Mouse (Mus musculus) heart, adult 11 months (tissue): Measurements from ENCODE around the gene Pdlim5.
"Not testable (repeated sequence)": the region's sequence is repeated elsewhere in the genome, so short reads cannot be mapped to it uniquely, and the experiment has no call there.

Source experiments
- DNase-seq: peaks from one replicate; pipeline ENCODE4 v3.0.0; 2022

Pdlim5 gene

GRCm38 (mm10) chr3:142395520-142396193 lies at the start of gene Pdlim5:
Gene Pdlim5, minus strand, starts transcription at chr3:142395696.
- DNase-seq, result peak; percentile 100

GRCm38 (mm10) chr3:142443710-142444043 lies 48.2 kb upstream of the Pdlim5 start:
- DNase-seq, result no peak

GRCm38 (mm10) chr3:142443006-142443709 lies 47.7 kb upstream of the Pdlim5 start:
- peak; percentile 98 for DNase-seq

GRCm38 (mm10) chr3:142442161-142442560 lies 46.7 kb upstream of the Pdlim5 start:
- DNase-seq, result peak; percentile 92

GRCm38 (mm10) chr3:142441142-142441541 lies 45.6 kb upstream of the Pdlim5 start:
- DNase-seq, result no peak

GRCm38 (mm10) chr3:142440191-142440590 lies 44.7 kb upstream of the Pdlim5 start:
- peak; percentile 87 for DNase-seq

GRCm38 (mm10) chr3:142439591-142440093 lies 44.1 kb upstream of the Pdlim5 start:
- peak; percentile 98 for DNase-seq

GRCm38 (mm10) chr3:142438630-142439029 lies 43.1 kb upstream of the Pdlim5 start:
- DNase-seq, result not testable (repeated sequence)

GRCm38 (mm10) chr3:142436824-142437223 lies 41.3 kb upstream of the Pdlim5 start:
- no peak for DNase-seq

GRCm38 (mm10) chr3:142436212-142436611 lies 40.7 kb upstream of the Pdlim5 start:
- DNase-seq, result no peak

- DNase-seq, result no peak
These were observed 39.3 kb upstream of the Pdlim5 start for GRCm38 (mm10) chr3:142434786-142435168.

- DNase-seq, result peak; percentile 87
These were observed 38.8 kb upstream of the Pdlim5 start for GRCm38 (mm10) chr3:142434127-142434785.

- no peak for DNase-seq
These were observed 36.0 kb upstream of the Pdlim5 start for GRCm38 (mm10) chr3:142431481-142431880.

GRCm38 (mm10) chr3:142430048-142430447 lies 34.6 kb upstream of the Pdlim5 start:
- DNase-seq, result no peak

GRCm38 (mm10) chr3:142426806-142427205 lies 31.3 kb upstream of the Pdlim5 start:
- no peak for DNase-seq

- peak; percentile 89 for DNase-seq
These were observed 28.6 kb upstream of the Pdlim5 start for GRCm38 (mm10) chr3:142424134-142424533.

- peak; percentile 87 for DNase-seq
These were observed 28.0 kb upstream of the Pdlim5 start for GRCm38 (mm10) chr3:142423501-142423917.

GRCm38 (mm10) chr3:142422229-142422628 lies 26.7 kb upstream of the Pdlim5 start:
- peak; percentile 93 for DNase-seq

- DNase-seq, result peak; percentile 91
These were observed 26.0 kb upstream of the Pdlim5 start for GRCm38 (mm10) chr3:142421470-142421869.

GRCm38 (mm10) chr3:142417996-142418395 lies 22.5 kb upstream of the Pdlim5 start:
- DNase-seq, result peak; percentile 72

GRCm38 (mm10) chr3:142413345-142413885 lies 17.9 kb upstream of the Pdlim5 start:
- no peak for DNase-seq

- peak; percentile 55 for DNase-seq
These were observed 15.4 kb upstream of the Pdlim5 start for GRCm38 (mm10) chr3:142410930-142411329.

GRCm38 (mm10) chr3:142394796-142395508 lies 544 bp downstream of the Pdlim5 start:
- peak; percentile 99 for DNase-seq
